Mouse (Mus musculus) spleen, postnatal 10 days (tissue): ENCODE data around the gene Mrpl22.
"Not testable (repeated sequence)": the region's sequence is repeated elsewhere in the genome, so short reads cannot be mapped to it uniquely, and the experiment has no call there.

ENCODE experiments used
- DNase-seq, 2 experiments: peaks; one replicate each; pipeline ENCODE4 v3.0.0; 2021 to 2022; ENCODE audit warnings: low spot score in 2 of 2

Mrpl22 gene

DNA sequence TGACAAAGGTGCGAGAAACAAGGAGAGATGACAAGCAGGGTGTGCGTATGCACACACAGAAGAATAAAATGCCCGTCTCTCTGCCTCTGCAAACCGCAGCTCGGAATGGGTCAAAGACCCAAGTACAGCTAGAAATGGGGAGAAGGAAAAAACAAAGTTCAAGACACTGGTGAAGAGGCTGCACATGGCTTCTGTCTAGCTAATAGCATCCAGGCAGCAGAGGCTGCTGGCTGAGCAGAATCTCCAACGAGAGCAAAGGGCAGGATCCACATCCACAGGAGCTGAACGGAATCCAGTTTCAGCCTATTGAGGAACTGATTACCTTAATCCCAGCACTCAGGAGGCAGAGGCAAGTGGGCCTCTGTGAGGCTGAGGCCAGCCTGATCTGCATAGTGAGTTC, 9.3 kb downstream of the Mrpl22 start:
- DNase-seq: no peak

DNA sequence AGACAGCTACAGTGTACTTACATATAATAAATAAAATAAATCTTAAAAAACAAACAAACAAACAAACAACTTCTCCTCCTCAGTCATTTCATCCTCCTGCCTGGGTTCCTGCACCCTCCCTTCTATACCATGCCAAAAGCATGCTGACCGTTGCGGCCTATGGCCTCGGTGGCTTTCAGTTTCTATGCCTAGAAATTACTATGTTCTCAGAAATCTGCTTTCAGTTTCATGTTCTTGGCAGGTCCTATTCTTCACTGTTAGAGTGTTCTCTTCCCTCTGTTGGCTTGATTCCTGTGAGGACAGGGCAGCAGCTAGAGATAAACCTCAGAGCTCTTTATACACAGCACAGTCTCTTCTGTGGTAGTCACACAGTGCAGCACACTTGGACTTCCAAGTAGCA, 12.1 kb downstream of the Mrpl22 start:
- DNase-seq: no peak

DNA sequence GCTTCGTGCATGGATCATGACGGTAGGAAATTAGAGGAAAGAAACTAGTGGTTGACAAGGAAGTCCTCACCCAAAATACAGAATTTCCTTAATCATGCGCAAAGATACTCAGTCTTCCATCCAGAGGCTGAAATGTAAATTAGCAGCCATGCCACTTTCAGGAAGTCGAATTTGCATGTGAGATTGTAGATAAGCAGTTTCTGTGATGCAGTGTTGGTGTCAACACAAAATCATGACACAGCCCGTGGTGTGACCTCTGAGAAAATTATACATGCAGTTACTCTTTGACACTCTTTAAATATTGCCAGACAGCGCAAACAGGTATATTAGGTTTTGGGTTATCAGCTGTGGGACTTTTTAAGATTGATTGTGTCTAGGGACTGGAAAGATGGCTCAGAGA, 18.2 kb downstream of the Mrpl22 start:
- no peak for DNase-seq

DNA sequence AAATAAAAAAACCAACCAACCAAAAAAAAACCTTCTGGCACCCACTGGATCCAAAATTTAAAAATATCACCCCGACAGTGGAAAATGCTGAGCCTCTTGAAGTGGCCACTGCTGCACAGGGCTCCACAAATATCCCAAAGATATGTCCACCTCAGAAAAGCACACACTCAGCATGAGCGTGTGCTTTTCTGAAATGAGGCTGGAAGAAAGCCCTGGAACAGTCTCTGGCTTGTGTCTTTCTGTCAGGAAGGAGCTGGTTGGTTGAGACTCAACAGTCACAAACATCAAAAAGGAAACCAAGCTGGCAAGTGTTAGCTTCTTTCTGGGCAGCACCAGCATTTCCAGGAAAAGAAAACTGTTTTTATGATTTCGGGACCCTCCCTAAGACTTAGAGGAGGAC, 21.9 kb downstream of the Mrpl22 start:
- DNase-seq: no peak

DNA sequence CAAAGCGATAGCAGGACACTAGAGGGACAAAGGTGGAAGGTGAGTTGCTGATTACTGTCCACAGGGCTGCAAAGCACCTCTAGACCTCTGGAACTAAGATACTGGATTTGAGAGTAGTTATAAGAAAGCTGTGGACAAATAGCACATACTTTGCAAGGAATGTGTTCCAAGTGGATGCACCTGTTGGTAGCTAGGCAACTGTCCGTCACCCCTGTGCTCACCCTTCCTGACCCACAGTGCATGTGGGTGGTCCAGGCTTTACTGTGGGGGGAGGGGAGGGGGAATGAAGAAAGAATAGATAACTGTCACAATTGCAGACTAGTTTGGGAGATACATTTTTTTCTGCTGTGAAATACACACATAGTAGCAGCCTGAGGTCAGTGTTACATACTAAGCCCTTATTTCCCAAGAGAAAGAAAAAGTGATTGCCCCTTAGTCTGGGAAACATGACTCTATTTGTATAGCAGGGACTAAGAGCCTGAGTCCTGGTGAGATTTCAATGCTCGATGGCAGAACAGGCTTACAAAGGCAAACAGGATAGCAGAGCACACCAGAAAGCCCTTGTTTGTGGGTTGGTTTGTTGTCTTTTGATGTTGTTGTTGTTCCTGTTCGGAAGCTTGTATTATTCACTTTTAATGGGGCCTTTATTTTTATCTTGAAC, 22.5 kb downstream of the Mrpl22 start:
- no peak for DNase-seq

DNA sequence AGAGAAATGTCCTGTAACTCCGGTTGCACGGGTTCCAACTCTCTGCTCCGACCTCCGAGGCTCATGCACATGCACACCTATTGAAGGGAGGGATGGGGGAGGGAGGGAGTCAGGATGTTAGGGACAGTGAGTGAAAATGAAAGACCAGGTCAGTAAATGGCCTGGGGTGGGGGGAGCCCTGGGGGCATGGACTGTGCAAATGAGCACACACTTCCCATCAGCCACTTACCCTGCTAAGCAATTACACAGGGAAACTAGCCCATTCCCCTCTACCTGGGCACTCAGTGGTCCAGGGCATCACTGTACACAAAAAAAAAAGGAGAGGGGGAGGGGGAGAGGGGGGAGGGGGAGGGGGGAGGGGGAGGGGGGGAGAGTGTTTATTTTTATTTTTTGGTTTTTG, 27.2 kb downstream of the Mrpl22 start:
- DNase-seq: no peak

DNA sequence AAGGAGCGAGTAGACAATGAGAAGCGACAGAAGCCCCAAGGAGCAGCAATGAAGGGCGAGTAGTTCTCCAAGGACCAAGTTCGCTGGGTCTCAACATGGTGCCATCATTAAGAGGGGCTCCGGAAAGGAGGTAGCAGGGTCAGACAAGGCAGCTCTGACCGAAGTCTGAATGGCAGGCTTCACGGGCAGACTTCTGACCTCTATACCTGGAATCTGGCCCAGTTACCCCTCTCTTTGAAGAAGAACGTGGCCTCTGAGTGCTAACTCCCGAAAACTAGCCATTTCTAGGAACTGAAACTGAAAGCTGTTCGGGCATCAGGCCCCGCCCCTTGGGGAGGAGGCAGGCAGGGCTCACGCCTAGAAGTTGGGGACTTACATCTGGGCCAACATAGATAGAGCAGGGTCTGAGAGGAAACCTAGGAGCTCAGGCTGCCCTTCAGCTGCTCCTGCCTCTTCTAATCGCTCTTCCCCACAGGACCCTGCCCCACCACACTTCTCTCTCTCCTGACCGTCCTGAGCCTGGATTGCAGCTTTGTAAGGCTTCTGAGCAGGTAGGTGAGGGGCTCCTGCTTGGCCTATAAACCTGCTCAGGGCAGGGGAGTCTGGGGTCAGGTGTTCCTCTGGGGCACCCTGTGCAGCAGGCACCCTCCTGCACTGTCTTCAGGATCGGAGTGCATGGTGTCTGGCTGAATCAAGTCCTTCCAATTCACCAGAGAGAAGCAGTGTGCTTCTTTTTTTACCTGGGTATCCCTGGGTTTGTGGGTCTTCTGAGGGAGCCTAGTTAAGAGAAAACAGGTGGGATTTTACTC, 28.0 kb downstream of the Mrpl22 start, which contains the start of the genes Igtp and Irgm2:
Gene Igtp, plus strand, starts transcription at position 328 of the 809 bp plus-strand sequence.
Gene Irgm2, plus strand, starts transcription at position 390 of the 809 bp plus-strand sequence.
- DNase-seq: peak; percentile 78 to 91

DNA sequence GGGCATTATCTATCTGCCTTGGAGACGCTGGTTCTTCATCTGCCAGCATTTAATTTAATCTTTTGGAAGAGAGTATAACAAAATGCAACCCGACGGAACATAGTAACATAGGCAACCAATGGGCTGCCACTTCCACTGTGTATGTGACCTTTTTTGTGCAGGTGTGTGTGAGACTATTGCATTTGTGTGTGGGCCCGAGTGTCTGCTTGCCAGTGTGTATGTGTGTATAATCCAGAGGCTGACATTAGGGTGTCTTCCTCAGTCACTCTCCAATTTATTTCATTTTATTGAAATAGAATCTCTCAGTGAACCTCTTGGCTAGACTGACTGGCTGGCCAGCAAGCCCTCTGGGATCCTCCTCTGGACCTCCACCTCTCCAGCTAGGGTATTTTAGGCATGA, 28.8 kb downstream of the Mrpl22 start:
- no peak for DNase-seq

DNA sequence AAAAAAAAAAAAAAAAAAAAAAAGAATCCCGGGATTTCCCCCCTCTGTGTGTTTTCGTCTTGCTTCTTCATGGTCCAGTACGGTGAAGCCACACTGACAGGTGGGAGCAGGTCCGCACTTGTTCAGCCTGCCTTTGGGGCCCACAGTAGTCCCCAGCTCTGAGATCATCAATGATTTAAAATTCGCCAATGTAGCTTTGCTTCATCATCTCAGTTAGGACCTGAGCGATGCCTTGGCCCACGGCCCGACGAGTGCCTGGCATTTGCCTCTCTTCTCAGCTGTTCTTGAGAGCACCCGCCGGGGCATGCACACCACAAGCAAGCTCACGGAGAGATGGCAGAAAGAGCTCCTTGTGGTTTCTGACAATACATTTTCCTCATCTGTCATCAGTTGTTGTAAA, 29.6 kb downstream of the Mrpl22 start:
- no peak for DNase-seq

DNA sequence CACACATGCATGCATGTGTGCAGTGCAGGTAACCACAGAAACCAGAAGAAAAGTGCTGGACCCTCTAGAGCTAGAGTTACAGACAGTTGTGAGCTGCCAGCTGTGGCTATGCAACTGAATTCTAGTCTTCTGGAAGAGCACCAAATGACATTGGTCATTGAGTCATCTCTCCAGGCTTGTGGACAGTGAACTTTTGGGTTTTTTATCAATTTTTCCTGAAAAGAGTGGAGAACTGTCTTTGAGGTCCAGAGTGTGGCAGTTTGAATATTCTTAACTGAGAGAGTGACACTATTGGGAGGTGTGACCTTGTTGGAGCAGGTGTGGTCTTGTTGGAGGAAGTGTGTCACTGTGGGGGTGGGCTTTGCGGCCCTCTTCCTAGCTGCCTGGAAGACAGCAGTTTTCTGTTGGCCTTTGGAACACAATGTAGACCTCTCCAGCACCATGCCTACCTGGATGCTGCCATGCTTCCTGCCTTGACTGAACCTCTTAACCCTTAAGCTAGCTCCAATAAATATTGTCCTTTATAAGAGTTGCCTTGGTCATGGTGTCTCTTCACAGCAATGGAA, 38.9 kb downstream of the Mrpl22 start:
- DNase-seq: no peak

DNA sequence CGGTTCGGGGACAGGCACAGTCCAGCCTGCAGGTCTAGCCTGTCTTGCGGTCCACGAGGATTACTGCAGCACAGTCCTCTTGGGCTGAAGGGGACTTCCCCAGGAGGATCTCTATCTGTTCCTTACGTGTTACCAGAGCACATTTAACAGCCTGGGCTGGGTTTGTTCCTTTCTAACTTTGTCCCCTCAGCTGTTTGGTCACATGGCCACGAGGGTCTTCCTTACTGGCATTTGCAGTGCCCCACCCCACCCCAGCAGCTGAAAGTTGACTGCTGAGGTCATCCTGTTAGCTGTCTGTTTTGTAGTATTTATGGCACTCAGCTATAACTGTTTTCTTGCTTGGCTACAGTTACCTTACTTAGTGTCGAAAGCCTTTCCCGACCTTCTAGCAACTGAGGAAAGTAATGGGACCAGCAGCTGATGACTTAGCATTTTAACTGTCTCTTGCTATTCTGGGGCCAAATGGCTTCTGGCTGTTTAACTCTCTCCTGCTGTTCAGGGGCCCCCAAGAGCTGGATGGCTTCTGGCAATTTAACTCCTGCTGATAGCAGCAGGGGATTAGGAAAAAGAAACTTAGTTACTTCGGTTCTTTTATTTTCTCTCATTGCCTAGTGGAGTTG, 39.7 kb downstream of the Mrpl22 start:
- no peak for DNase-seq

DNA sequence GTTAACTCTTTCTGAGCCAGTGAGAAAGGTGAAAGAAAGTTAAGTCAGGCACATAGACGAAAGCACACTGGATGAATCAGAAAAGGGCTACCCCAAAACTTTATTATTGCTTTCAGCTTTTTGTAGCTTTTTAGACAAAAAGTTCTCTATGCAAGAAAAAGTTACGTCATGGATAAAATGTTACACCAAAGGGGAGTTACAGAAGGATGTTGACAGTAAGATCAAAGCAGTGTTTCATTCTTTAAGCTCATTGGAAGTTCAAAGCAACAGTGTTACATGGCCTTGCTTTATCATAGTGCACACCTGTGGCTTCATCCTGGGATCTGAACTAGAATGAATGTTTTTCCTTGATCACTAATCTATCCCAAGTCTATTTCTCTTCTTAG, 40.2 kb downstream of the Mrpl22 start:
- no peak for DNase-seq

DNA sequence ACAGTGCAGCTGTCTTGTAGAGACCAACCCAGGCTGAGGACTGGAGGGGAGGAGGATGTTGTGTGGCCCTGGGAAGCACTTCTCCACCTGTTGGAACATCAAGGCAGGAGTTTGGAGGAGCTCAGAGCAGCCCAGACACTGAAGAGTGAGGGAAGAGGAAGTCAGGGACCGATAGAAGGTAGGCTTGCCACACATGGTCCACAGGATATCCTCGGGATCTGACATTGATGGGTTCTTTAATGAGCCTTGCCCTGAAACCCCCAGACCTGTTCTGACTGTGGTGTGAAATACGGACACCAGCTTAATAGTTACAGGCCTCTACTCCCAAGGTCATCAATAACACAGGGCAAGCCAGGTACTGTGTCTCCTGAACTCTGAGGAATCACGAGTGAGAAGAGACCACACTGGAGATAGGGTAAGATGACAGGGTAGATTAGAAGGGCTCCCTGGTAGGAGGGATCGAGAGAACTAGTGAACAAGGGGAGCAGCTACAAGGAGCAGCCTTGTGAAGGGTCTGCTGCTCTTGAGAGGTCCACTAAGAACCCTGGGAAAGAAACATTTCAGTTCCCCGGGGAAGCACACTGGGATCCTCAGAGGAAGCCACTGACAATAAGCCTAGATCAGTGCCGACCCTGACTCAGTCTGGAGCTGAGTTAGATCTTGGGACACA, 42.3 kb downstream of the Mrpl22 start:
- no peak for DNase-seq

DNA sequence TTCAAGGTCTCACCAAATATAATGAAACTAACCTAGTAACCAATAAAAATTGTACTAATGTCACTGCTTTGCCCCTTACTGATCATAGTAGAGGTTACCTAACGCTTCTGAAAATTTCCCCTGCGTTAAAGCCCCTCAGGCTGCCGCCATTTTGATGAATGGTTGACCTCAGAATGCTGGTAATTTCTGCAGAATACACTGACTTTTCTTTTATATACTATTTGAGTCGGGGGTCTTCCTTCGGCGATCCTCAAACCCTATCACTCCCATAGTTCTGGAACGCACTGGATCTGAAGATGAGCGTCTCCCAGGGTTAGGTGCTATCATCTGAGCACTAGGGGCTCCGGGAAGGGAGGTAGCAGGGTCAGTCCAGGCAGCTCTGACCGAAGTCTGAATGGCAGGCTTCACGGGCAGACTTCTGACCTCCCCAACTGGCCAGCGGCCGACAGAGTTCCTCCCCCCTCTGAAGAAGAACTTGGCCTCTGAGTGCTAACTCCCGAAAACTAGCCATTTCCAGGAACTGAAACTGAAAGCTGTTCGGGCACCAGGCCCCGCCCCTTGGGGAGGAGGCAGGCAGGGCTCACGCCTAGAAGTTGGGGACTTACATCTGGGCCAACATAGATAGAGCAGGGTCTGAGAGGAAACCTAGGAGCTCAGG, 43.1 kb downstream of the Mrpl22 start:
- peak; percentile 78 to 91 for DNase-seq

DNA sequence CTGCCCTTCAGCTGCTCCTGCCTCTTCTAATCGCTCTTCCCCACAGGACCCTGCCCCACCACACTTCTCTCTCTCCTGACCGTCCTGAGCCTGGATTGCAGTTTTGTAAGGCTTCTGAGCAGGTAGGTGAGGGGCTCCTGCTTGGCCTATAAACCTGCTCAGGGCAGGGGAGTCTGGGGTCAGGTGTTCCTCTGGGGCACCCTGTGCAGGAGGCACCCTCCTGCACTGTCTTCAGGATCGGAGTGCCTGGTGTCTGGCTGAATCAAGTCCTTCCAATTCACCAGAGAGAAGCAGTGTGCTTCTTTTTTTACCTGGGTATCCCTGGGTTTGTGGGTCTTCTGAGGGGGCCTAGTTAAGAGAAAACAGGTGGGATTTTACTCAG, 43.6 kb downstream of the Mrpl22 start:
- not testable (repeated sequence) for DNase-seq

DNA sequence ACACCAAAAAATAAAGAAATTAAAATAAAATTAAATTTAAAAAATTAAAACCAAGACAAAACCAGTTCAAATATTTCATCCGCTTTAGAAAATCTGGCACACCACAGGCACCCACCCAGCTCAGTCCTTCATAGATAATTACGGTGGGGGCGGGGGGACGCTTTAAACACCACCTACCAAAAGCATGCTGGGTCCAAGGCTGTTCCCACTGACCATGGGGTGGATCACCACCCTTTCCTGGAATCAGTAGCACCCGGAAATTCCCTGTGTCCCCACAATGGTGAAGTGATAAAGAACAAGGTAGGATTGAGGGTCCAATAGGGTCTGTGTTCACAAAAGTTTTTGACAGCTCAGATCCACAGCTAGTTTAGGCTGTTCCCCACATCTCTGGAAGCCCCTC, 44.4 kb downstream of the Mrpl22 start:
- DNase-seq: no peak

DNA sequence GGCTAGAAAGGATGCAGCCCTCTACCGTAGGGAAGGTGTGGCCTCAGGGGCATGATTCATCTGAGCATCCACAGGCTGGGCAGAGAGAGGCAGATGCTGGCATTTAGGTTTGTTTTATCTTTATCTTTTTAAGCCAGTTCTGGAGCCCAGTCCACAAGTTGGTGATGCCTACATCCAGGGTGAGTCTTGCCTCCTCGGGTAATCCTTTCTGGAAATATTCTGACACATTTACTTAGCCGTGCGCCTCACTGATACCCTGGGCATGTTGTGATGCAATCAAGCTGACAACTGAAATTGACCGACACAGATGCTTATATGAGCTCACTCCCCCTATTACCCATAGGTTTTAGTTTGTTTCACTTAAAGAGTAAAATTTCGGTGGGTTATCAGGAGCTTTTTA, 45.4 kb downstream of the Mrpl22 start:
- no peak for DNase-seq

DNA sequence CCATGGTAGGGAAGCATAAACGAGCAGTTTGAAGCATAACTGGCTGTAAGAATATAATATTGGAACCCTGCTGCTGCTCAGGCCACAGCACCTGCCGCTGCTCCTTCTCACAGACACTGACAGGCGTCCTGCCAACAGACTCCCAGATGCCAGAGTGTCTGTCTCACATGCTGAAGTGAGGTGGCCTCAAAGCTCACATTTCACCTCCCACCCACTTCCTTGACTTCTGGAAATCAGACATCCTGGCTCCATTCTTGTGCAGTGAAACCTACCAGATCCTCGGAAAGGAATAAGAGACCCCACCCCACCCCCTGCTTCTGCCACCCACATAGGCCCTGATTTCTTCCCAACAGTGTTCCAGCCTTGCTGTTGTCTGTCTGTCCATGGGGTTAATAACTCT, 52.3 kb downstream of the Mrpl22 start:
- no peak for DNase-seq

DNA sequence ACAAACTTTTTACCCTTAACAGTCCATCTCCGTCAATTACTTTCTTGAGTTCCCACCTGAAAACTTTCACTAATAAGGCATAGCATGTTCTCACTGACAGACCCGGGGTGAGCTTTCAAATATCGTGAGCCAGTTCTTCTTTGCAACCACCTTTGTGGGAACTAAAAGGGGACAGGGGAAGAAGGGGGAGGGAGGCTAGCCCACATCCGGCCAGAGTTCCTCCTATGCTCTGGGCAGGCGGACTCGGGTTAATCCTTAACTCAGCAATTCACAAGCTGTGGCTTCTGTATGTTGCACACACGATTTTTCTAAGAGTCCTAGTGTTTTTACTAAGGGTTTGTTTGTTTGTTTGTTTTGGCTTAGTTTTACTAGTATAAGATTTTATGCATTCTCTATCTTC, 52.9 kb downstream of the Mrpl22 start:
- peak in 1 of 2 experiments; percentile 57 for DNase-seq

DNA sequence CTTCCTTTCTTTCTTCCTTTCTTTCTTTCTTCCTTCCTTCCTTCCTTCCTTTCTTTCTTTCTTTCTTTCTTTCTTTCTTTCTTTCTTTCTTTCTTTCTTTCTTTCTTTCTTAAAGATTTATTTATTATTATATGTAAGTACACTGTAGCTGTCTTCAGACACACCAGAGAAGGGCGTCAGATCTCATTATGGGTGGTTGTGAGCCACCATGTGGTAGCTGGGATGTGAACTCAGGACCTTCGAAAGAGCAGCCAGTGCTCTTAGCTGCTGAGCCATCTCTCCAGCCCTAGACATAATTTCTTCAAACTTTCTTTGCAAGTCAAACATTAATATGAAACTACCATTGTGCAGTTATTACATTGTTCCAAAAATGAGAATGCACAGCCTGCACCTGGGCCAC, 53.4 kb downstream of the Mrpl22 start:
- DNase-seq: not testable (repeated sequence)

DNA sequence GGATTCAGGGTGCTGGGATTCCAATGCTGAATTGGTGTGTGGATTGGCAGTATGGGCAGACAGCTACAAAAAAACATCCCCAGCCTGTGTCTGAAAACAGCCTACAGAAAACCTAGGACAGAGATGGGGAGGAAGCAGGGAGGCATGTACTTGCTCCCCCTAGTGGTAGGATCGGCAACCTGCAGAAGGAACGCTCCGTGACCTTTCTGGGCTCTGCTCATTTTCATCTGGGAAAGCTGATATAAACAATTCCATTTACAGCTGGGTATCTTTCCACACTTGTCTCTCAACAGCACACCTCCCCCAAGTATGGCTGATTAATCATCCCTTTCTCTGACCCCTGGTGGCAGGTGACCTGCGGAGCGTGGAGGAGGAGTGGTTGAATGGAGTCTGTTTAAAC, 54.2 kb downstream of the Mrpl22 start:
- DNase-seq: peak; percentile 66 to 78
